Mouse (Mus musculus): ENCODE data around the gene Chid1. TPM values are rescaled to one million over a fixed set of nuclear protein-coding genes. Genes with fewer than 3 reads are reported as not detected.

The Chid1 gene
- polyA plus RNA-seq (2012; rRNA removed): 27.8 and 31.7 TPM in 2 replicates

DNA sequence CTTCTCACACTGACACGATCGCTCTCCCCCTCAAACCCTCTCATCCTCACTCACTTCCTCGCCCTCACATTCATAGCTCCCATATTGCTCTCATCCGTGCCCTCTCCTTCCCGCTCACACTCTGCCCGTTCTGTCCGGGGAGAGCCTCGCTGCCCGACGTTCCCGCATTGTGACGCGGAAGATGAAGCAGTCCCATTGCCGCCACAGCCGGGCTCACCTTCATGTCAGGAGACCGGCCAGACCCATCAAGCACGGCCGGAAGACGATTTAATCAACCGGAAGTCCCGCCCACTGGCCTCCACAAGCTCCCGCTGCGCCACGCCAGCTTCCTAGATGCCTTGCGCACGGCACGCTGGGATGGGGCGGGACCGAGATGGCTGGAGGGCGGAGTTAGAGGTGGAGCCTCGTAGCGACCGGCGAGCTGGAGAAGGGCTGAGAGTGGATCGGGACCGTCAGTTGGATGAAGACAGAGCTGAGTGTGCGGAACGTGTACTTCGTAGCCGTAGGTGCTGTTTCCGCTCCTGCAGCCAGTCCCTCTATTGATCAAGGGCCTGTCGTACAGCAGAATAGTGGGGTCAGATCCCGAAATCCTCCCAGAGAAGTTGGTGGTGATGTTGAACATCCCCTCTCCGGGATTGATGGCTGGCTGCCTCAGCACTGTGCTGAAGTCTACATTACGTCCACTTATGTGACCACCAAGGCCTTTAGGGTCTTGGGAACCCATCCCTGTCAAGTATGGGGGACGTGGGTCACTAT lies at the start of gene Chid1:
TSS of gene Chid1 (minus strand) at position 302 of the 756 bp plus-strand sequence.

DNA sequence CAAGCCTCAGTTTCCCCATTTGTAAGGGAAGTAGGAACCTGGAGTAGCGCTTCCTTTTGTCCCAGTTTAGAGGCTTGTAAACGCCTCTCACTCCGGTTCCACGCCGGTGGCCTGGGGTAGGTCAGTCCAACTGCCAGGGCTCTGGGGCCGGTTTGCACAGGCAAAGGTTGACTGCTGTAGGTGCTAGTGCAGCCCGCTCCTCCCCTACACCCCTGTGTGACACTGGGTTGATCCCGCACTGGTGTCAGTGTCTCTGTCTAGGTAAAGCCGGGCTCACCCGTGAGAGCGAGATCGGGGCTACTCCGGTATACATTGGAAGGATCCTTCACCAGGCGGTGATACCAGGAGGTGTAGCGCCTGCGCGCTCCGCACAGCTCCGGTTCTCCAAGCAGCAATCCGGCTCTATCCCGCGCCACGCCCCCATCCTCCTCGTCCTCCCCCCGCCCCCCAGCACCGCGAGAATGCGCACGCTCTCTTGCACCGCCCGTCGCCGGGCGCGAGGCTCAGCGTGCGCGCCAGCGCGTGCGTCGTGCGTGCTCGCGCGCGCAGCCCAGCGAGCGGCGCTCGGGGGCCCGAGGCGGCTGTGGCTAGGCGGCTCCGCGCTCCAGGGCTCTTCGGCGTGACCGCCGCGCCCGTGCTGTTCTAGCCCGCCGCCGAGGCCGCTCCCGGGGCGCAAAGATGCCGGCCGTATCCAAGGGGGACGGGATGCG lies 22.2 kb upstream of the Chid1 start, which contains the start of gene Ap2a2:
TSS of gene Ap2a2 (plus strand) at position 492 of the 710 bp plus-strand sequence.

GRCm38 (mm10) chr7:141475011-141475804 lies 64.4 kb downstream of the Chid1 start, which contains the start of the genes Polr2l and Tspan4:
Gene Polr2l (minus strand): TSS chr7:141475132.
Gene Tspan4 (plus strand): TSS chr7:141475240.

DNA sequence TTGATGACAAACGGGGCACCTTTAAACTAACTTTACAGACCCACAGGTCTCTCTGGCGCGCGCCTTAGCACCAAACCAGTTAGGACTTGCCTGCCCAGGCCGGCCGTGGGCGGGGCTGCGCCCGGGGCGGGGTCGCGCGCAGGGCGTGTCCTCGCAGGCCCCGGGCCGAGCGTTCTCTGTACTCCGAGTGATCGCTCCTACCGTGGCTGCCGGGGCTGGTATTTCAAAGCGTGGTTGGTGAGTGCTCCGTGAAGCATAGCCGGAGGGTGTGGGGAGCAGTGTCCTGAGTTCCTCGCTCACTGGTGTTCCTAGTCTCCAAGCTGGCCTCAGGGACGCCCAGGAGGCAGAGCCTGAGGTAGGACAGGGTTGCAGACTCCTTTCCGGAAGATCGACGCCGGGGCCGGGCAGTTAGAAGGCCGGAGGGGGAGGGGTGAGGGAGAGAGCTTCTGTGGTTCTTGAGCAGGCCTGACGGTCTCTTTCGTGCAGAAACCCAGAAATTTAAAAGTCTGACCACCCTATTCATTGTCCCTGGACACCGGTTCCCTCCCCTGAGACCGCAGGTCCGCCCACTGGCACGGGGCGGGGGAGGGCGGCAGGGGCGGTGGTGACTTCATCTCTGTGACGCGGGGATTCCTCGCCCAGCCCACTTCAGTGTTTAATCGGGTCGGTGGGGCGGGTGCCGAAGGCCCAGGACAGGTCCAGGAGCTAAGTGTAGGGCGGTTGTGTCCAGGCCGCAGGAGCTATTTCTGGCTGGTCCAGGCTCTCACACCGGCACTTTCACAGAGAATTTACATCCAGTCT lies 72.2 kb downstream of the Chid1 start, which contains the start of gene Cd151:
TSS of gene Cd151 (plus strand) at position 163 of the 801 bp plus-strand sequence.

DNA sequence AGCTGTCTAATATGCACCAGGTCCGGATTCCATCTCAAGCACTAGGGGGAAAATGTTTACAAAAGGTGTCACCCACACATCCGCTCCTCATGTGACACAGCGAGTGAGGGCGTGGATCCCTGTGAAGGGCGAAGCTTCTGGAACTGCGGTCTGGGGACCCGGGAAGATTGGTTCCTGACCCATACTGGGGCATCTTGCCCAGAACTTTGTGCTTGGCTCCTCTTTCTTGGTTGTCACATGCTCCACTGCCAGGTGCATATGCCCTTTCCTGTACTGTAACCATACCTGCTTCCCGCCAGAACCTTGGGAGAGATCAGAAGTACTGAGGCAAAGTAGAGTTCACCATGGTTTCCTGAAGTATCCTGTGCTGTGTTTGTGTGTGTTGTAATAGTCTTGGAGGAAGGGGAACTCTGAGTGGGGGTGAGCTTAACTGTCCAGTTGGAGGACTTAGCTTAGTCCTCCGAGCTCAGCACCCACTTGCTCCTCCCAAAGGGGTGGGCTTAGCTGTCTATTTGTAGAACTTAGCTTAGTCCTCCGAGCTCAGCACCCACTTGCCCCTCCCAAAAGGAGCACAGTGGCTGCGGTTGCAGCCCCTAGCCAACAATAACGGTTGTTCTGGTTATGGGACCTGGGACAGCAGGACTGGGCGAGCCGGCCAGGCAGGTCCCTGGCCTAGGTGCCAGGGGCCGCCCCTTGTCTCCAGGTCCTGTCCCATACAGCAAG lies 79.1 kb downstream of the Chid1 start, which contains the start of gene Cracr2b:
TSS of gene Cracr2b (plus strand) at position 704 of the 723 bp plus-strand sequence.

GRCm38 (mm10) chr7:141454967-141455551 lies 84.6 kb downstream of the Chid1 start, which contains the start of gene Pnpla2:
Gene Pnpla2 (plus strand): TSS chr7:141455198.

GRCm38 (mm10) chr7:141447110-141447991 lies 92.3 kb downstream of the Chid1 start, which contains the start of gene Rplp2:
Gene Rplp2 (plus strand): TSS chr7:141447370.

DNA sequence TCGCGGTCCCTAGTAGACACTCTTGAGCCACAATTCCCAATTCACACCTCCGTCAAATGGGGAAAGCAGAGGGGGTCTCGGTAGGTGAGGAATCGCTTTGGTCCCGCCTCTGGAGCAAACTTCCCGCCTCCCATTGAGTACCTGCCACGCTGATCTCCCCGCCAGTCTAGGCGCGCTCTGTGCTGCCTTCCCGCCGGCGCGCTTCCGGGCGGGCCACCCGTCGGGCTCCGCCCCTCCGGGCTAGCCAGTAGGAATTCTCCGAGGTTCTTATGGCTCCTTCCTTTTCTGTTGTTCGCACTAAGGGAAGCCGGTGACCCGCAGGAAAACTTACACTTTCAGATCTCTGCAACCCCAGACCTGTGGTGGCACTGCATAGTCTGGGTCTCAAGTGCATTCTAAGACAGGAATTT lies 95.8 kb downstream of the Chid1 start, which contains the start of gene Pidd1:
TSS of gene Pidd1 (minus strand) at position 198 of the 410 bp plus-strand sequence.

Other genes starting within 250 kb of the Chid1 start
- gene Drd4, start 247.9 kb downstream of the Chid1 start, polyA plus RNA-seq (2012; rRNA removed): 1.1 TPM in 2 replicates
- gene Deaf1, start 212.2 kb downstream of the Chid1 start, polyA plus RNA-seq (2012; rRNA removed): 74.1 and 82.3 TPM in 2 replicates
- gene Tmem80, start 212.1 kb downstream of the Chid1 start, polyA plus RNA-seq (2012; rRNA removed): 75.9 and 79.9 TPM in 2 replicates
- 0.98 and 3.3 TPM in 2 replicates for gene Eps8l2, start 201.0 kb downstream of the Chid1 start, polyA plus RNA-seq (2012; rRNA removed)
- 259 and 309 TPM in 2 replicates for gene Taldo1, start 147.7 kb downstream of the Chid1 start, polyA plus RNA-seq (2012; rRNA removed)
- 68.5 and 73.1 TPM in 2 replicates for gene Gatd1, start 125.7 kb downstream of the Chid1 start, polyA plus RNA-seq (2012; rRNA removed)
- gene Cend1, start 110.4 kb downstream of the Chid1 start, polyA plus RNA-seq (2012; rRNA removed): 34.4 and 41.7 TPM in 2 replicates
- gene Slc25a22, start 102.0 kb downstream of the Chid1 start, polyA plus RNA-seq (2012; rRNA removed): 129 and 134 TPM in 2 replicates
- gene Pidd1, start 95.8 kb downstream of the Chid1 start, polyA plus RNA-seq (2012; rRNA removed): 17.0 and 20.2 TPM in 2 replicates
- 1,057 and 1,069 TPM in 2 replicates for gene Rplp2, start 92.5 kb downstream of the Chid1 start, polyA plus RNA-seq (2012; rRNA removed)
- gene Pnpla2, start 84.7 kb downstream of the Chid1 start, polyA plus RNA-seq (2012; rRNA removed): 16.5 and 18.9 TPM in 2 replicates
- gene Cracr2b, start 78.8 kb downstream of the Chid1 start, polyA plus RNA-seq (2012; rRNA removed): 4.3 and 5.9 TPM in 2 replicates
- 101 and 105 TPM in 2 replicates for gene Cd151, start 72.5 kb downstream of the Chid1 start, polyA plus RNA-seq (2012; rRNA removed)
- gene Polr2l, start 64.7 kb downstream of the Chid1 start, polyA plus RNA-seq (2012; rRNA removed): 47.7 and 49.9 TPM in 2 replicates
- 30.6 and 45.5 TPM in 2 replicates for gene Tspan4, start 64.6 kb downstream of the Chid1 start, polyA plus RNA-seq (2012; rRNA removed)
- 52.0 and 54.8 TPM in 2 replicates for gene Ap2a2, start 22.3 kb upstream of the Chid1 start, polyA plus RNA-seq (2012; rRNA removed)
- 0.04 and 0.05 TPM in 2 replicates for gene Muc6, start 115.5 kb upstream of the Chid1 start, polyA plus RNA-seq (2012; rRNA removed)
- 1.0 and 1.4 TPM in 2 replicates for gene Muc2, start 150.5 kb upstream of the Chid1 start, polyA plus RNA-seq (2012; rRNA removed)
- gene Muc5ac, start 249.1 kb upstream of the Chid1 start, polyA plus RNA-seq (2012; rRNA removed): 0.01 TPM in 1 of 2 replicates, not detected in the other